Mouse (Mus musculus) embryonic facial prominence, embryonic 11.5 days (tissue): ENCODE data around the gene Gm6358. TPM values are rescaled to one million over a fixed set of nuclear protein-coding genes. Genes with fewer than 3 reads are reported as not detected.
"Not testable (repeated sequence)": the region's sequence is repeated elsewhere in the genome, so short reads cannot be mapped to it uniquely, and the experiment has no call there.

Source experiments
- ATAC-seq: fragments of 200-750 bp; cut with Nextera tagmentation; replicated peaks from 2 replicates; pipeline ENCODE4 v1.8.0; 2017; ENCODE audit warnings: low read depth; ENCODE audit not compliant: insufficient number of reproducible peaks, low FRiP score, low TSS enrichment
- DNase-seq: peaks from one replicate; pipeline ENCODE4 v3.0.0-alpha.2; 2015; ENCODE audit warnings: low spot score
- H3K27ac ChIP-seq: fragments of 300-500 bp; sonication (generic); replicated peaks from 2 replicates; pipeline ENCODE4 v1.5.1; 2014; ENCODE audit warnings: mild to moderate bottlenecking, low read depth, low read length, control low read depth
- H3K27me3 ChIP-seq: fragments of 300-500 bp; sonication (generic); 2 replicates; pipeline ENCODE4 v1.6.1; 2014; ENCODE audit warnings: mild to moderate bottlenecking, low read length, moderate library complexity, mixed read lengths; ENCODE audit not compliant: control insufficient read depth, insufficient read depth
- H3K36me3 ChIP-seq: fragments of 300-500 bp; sonication (generic); replicated peaks from 2 replicates; pipeline ENCODE4 v1.6.1; 2014; ENCODE audit warnings: low read depth, mild to moderate bottlenecking, low read length, moderate library complexity, mixed read lengths; ENCODE audit not compliant: control insufficient read depth, insufficient read depth
- H3K4me1 ChIP-seq: fragments of 300-500 bp; sonication (generic); 2 replicates; pipeline ENCODE4 v1.6.1; 2014; ENCODE audit warnings: low read length, mixed read lengths; ENCODE audit not compliant: control insufficient read depth, insufficient read depth
- H3K4me2 ChIP-seq: fragments of 300-500 bp; sonication (generic); 2 replicates; pipeline ENCODE4 v1.6.1; 2014; ENCODE audit warnings: low read depth, mild to moderate bottlenecking, control low read depth, low read length, moderate library complexity
- H3K4me3 ChIP-seq: fragments of 300-500 bp; sonication (generic); 2 replicates; pipeline ENCODE4 v1.5.1; 2014; ENCODE audit warnings: low read depth, low read length, control low read depth
- H3K9ac ChIP-seq: fragments of 300-500 bp; sonication (generic); replicated peaks from 2 replicates; pipeline ENCODE4 v1.6.1; 2014; ENCODE audit warnings: mild to moderate bottlenecking, control low read depth, low read length
- H3K9me3 ChIP-seq: fragments of 300-500 bp; sonication (generic); replicated peaks from 2 replicates; pipeline ENCODE4 v1.6.1; 2016; ENCODE audit warnings: mild to moderate bottlenecking, low read length, inconsistent platforms, mixed read lengths; ENCODE audit not compliant: control insufficient read depth
- WGBS: fragments of 180-500 bp; shearing (Covaris S2); extraction: QIAGEN DNeasy Blood & Tissue Kit; methylation state at CpG from one replicate; pipeline ENCODE4 v1.1.7; 2014; 5-methylcytosine and 5-hydroxymethylcytosine counted together
- polyA plus RNA-seq: library from polyadenylated mRNA; unstranded; fragments of >200 nt; fragmentation: Nextera tagmentation; extraction: Ambion mirVana; gene quantifications from 2 replicates; pipeline ENCODE4 v1.2.1, GENCODE M21; 2014

The Gm6358 gene
- not detected in 2 replicates for polyA plus RNA-seq

DNA sequence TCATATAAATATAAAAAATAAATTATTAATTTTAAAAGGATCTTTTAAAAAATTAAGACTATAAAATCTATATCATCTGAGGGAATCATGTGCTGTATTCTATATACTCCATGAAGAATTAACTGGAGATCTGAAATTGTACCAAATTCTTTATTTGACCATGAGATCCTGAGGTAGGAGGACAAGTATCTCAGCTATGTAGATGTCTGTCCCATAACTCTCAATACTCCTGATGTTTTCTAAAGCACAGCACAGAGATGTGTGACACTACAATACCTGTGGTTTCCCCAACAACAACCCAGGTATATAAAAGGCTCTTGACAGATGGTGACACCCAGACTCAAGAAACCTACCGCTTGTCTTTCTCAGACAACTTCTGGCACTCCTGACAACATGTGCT, at the start of gene Gm6358:
TSS of gene Gm6358 (plus strand) at position 301 of the 400 bp plus-strand sequence.
- Histone ChIP-seq H3K4me3 (no peak within 1 kb of the TSS), H3K4me1 (no peaks in the 10 kb centered on the region), H3K27me3 (no peaks in the 10 kb centered on the region), H3K27ac (no peak within 1 kb of the TSS), H3K9me3 (no peaks in the 10 kb centered on the region), H3K4me2 (no peak within 1 kb of the TSS), H3K9ac (no peak within 1 kb of the TSS), H3K36me3 (no peaks in the 10 kb centered on the region)
- WGBS = 97% methylated on average over 1 of the region's 1 CpGs
- DNase-seq (no peak), ATAC-seq (no peak)

GRCm38 (mm10) chr16:89150786-89151185, 10.1 kb downstream of the Gm6358 start, which contains the start of gene Gm10061:
Gene Gm10061, plus strand, starts transcription at chr16:89151086.
- H3K27ac ChIP-seq = no peak within 1 kb of the TSS
- DNase-seq = no peak
- ATAC-seq = no peak
- no peak within 1 kb of the TSS for H3K9ac ChIP-seq
- 95% methylated on average over 1 of the region's 1 CpGs for WGBS
- no peak within 1 kb of the TSS for H3K4me3 ChIP-seq
- H3K36me3 ChIP-seq = no peaks in the 10 kb centered on the region
- no peak within 1 kb of the TSS for H3K4me2 ChIP-seq
- H3K9me3 ChIP-seq = no peaks in the 10 kb centered on the region
- no peaks in the 10 kb centered on the region for H3K27me3 ChIP-seq
- H3K4me1 ChIP-seq = no peaks in the 10 kb centered on the region

DNA sequence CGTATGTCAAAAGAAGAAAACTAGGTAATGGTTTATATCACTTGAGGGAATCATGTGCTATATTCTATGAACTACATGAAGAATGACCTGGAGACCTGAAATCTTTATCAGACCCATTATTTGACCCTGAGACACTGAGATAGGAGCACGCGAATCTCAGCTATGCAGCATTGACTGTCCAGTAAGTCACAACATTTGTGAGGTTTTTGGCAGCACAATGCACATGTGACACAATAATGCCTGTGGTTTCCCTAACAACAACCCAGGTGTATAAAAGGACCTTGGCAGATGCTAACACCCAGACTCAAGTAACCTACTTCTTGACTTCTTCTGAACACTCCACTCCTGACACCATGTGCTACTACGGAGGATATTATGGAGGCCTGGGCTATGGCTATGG, 17.0 kb downstream of the Gm6358 start, which contains the start of gene Gm9789:
TSS of gene Gm9789 (plus strand) at position 301 of the 400 bp plus-strand sequence.
- Histone ChIP-seq H3K36me3 (no peaks in the 10 kb centered on the region), H3K4me3 (no peak within 1 kb of the TSS), H3K4me1 (no peaks in the 10 kb centered on the region), H3K27me3 (no peaks in the 10 kb centered on the region), H3K4me2 (no peak within 1 kb of the TSS), H3K9ac (no peak within 1 kb of the TSS), H3K9me3 (no peaks in the 10 kb centered on the region), H3K27ac (no peak within 1 kb of the TSS)
- no peak for DNase-seq
- no peak for ATAC-seq
- 87% methylated on average over 4 of the region's 4 CpGs for WGBS

GRCm38 (mm10) chr16:89169190-89169589, 28.5 kb downstream of the Gm6358 start, which contains the start of gene Gm7735:
Gene Gm7735, plus strand, starts transcription at chr16:89169490.
- H3K36me3 ChIP-seq, H3K9me3 ChIP-seq, DNase-seq, H3K9ac ChIP-seq, H3K27me3 ChIP-seq, H3K27ac ChIP-seq, H3K4me2 ChIP-seq, H3K4me3 ChIP-seq, ATAC-seq, H3K4me1 ChIP-seq: not testable (repeated sequence)

GRCm38 (mm10) chr16:89174435-89174834, 33.8 kb downstream of the Gm6358 start, which contains the start of gene 1110057P08Rik:
Gene 1110057P08Rik, plus strand, starts transcription at chr16:89174735.
- WGBS = 74% methylated on average over 2 of the region's 2 CpGs
- no peak within 1 kb of the TSS for H3K4me3 ChIP-seq
- H3K36me3 ChIP-seq = no peaks in the 10 kb centered on the region
- H3K27ac ChIP-seq = no peak within 1 kb of the TSS
- H3K9ac ChIP-seq = no peak within 1 kb of the TSS
- H3K27me3 ChIP-seq = no peaks in the 10 kb centered on the region
- DNase-seq = no peak
- no peaks in the 10 kb centered on the region for H3K9me3 ChIP-seq
- no peak for ATAC-seq
- no peak within 1 kb of the TSS for H3K4me2 ChIP-seq
- H3K4me1 ChIP-seq = no peaks in the 10 kb centered on the region

GRCm38 (mm10) chr16:89188621-89189020, 48.0 kb downstream of the Gm6358 start:
- Histone ChIP-seq H3K9ac (no peak overlapping the region), H3K36me3 (no peaks in the 10 kb centered on the region), H3K4me1 (no peaks in the 10 kb centered on the region), H3K27ac (no peak overlapping the region), H3K4me3 (no peak overlapping the region), H3K4me2 (no peak overlapping the region), H3K9me3 (no peaks in the 10 kb centered on the region), H3K27me3 (no peaks in the 10 kb centered on the region)
- DNase-seq = no peak
- no peak for ATAC-seq
- WGBS = 91% methylated on average over 4 of the region's 4 CpGs

Other genes with a start within 250 kb of the Gm6358 start
- gene Krtap19-5, start 244.4 kb upstream of the Gm6358 start, polyA plus RNA-seq = not detected in 2 replicates
- not detected in 2 replicates for gene Krtap19-9b, start 208.6 kb upstream of the Gm6358 start, polyA plus RNA-seq
- not detected in 2 replicates for gene Krtap16-3, start 178.0 kb upstream of the Gm6358 start, polyA plus RNA-seq
- gene Krtap22-2, start 130.1 kb upstream of the Gm6358 start, polyA plus RNA-seq = not detected in 2 replicates
- not detected in 2 replicates for gene Gm10229, start 125.6 kb upstream of the Gm6358 start, polyA plus RNA-seq
- gene Krtap6-1, start 109.2 kb upstream of the Gm6358 start, polyA plus RNA-seq = not detected in 2 replicates
- not detected in 2 replicates for gene Gm10228, start 99.4 kb upstream of the Gm6358 start, polyA plus RNA-seq
- gene Krtap6-5, start 93.0 kb upstream of the Gm6358 start, polyA plus RNA-seq = not detected in 2 replicates
- gene 1110025L11Rik, start 76.8 kb upstream of the Gm6358 start, polyA plus RNA-seq = not detected in 2 replicates
- not detected in 2 replicates for gene Krtap6-3, start 56.8 kb upstream of the Gm6358 start, polyA plus RNA-seq
- not detected in 2 replicates for gene Gm10061, start 10.2 kb downstream of the Gm6358 start, polyA plus RNA-seq
- gene Gm9789, start 17.1 kb downstream of the Gm6358 start, polyA plus RNA-seq = not detected in 2 replicates
- not detected in 2 replicates for gene Gm7735, start 28.6 kb downstream of the Gm6358 start, polyA plus RNA-seq
- gene 1110057P08Rik, start 33.9 kb downstream of the Gm6358 start, polyA plus RNA-seq = not detected in 2 replicates
- not detected in 2 replicates for gene Krtap20-2, start 65.0 kb downstream of the Gm6358 start, polyA plus RNA-seq